Mouse (Mus musculus): Measurements from ENCODE around the gene Sgpp2. TPM values are rescaled to one million over a fixed set of nuclear protein-coding genes. Genes with fewer than 3 reads are reported as not detected.

Sgpp2 gene
- polyA plus RNA-seq, 2 experiments, result 0.04 to 0.06 TPM

DNA sequence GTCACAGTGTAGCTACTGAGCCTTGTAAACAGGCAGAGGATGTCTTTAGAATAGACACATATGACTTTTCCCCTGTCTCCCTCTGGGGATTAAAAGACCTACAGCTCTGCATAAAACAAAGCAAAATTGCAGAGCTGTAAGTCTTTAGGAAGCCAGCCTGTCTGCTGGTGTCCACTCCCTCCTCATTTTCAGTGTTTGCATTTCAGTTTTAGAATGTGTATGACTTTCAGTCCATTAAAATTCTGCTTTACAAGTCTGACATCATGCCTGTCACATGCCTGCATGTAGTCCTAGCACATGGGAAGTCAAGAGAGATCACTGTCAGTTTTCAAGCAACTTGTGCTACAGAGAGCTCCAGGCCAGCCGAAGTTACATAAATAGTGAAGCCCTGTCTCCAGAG is 47.7 kb downstream of the Sgpp2 start:
- WGBS (ENCODE audit: insufficient replicate concordance), result 55% methylated on average over 1 of the region's 1 CpGs
- DNase-seq (ENCODE audit: low read depth in 3 of 3, low spot score in 3 of 3) (no peak), ATAC-seq (ENCODE audit: insufficient read depth) (no peak)

DNA sequence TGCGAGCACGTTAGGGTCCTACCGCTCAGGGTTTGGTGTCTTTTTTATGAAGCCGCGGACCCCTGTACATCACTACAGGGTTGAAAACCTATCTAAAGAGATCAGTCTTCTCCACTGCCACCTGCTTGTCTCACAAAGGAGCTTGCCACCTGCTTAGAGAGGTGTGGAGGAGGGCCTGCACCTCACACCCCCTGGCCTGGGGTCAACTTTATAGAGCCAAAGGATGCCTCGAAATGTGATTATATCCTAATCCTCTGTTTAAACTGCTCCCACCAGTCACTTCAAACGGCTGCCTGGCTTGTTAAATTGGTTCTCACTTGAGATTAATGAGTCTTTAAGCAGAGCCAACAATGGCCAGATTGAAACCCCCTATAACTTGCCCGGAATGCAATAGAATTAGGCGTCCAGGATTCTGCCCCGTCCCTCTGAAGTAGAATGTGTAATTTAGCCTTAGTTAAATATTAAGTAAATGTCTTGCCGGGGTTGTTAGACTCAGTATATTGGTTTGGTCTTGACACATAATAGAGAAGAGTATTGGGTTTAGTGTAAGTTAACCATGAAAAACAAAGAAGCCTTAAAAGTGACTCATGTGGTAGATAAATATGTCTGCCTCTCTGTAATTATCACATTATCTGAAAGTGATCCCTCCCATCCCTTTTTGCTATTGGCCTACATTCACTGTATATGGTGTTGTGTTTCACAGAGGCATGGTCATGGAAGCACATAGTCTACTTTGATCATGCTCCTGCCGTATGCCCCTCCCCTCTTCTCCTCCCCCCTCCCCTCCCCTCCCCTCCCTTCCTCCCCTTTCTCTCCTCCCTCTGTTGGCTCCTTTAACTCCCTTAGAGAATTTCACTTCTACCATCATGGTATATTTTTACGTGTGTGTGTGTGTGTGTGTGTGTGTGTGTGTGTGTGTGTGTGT is 54.1 kb downstream of the Sgpp2 start:
- no peak for DNase-seq (ENCODE audit: low read depth in 3 of 3, low spot score in 3 of 3)
- H3K9me3 ChIP-seq (ENCODE audit: control insufficient read depth, low read length), result no peaks in the 10 kb centered on the region
- WGBS (ENCODE audit: insufficient replicate concordance), result 58% methylated on average over 13 of the region's 13 CpGs
- no peaks in the 10 kb centered on the region for H3K36me3 ChIP-seq (replicated peaks; ENCODE audit: control insufficient read depth, insufficient read depth, low read depth)
- no peak for ATAC-seq (ENCODE audit: insufficient read depth)
- H3K4me2 ChIP-seq (ENCODE audit: low read depth), result no peak overlapping the region
- no peak overlapping the region for H3K9ac ChIP-seq (replicated peaks)
- H3K4me1 ChIP-seq (replicated peaks; ENCODE audit: control insufficient read depth in 2 of 2, insufficient read depth in 2 of 2, low read length in 1 of 2), result no peaks in the 10 kb centered on the region
- no peak overlapping the region for H3K4me3 ChIP-seq (ENCODE audit: insufficient read depth in 1 of 2, low read depth in 2 of 2, low read length in 2 of 2)
- H3K27ac ChIP-seq, result no peak overlapping the region
- TF ChIP-seq EP300 (IDR thresholded peaks at IDR 0.05; ENCODE audit: low read depth) (no peak), CTCF (IDR thresholded peaks at IDR 0.05; ENCODE audit: low read depth) (no peak)
- no peaks in the 10 kb centered on the region for H3K27me3 ChIP-seq (ENCODE audit: control insufficient read depth, insufficient read depth, low read length)

More for the DNA sequence above, 47.7 kb downstream of the Sgpp2 start:
- Histone ChIP-seq H3K4me2 (ENCODE audit: low read depth) (no peak overlapping the region), H3K4me1 (replicated peaks; ENCODE audit: control insufficient read depth in 2 of 2, insufficient read depth in 2 of 2, low read length in 1 of 2) (no peaks in the 10 kb centered on the region), H3K36me3 (replicated peaks; ENCODE audit: control insufficient read depth, insufficient read depth, low read depth) (no peaks in the 10 kb centered on the region), H3K27me3 (ENCODE audit: control insufficient read depth, insufficient read depth, low read length) (no peaks in the 10 kb centered on the region), H3K27ac (no peak overlapping the region), H3K9me3 (ENCODE audit: control insufficient read depth, low read length) (no peaks in the 10 kb centered on the region), H3K9ac (replicated peaks) (no peak overlapping the region), H3K4me3 (ENCODE audit: insufficient read depth in 1 of 2, low read depth in 2 of 2, low read length in 2 of 2) (no peak overlapping the region)
- TF ChIP-seq EP300 (IDR thresholded peaks at IDR 0.05; ENCODE audit: low read depth), result no peak
- no peak for TF ChIP-seq CTCF (IDR thresholded peaks at IDR 0.05; ENCODE audit: low read depth)

DNA sequence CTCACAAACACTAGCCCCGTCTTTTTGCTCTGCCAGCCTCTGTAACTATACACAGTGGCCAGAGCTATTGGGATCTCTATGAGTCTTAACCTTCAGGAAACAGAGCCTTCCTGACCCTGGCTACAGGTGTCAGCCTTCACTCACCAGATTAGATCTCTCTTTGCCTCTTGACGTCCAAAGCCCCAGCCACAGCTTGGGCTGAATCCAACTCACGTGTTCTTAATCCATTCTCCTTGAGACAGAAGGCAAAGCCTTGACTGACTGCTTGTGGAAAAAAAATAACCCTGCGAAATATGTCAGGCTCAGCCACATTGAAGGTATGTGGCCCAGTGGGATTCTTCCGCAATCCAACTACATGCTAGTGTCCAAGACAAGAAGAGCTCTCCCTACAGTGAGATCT is 57.7 kb downstream of the Sgpp2 start:
- no peaks in the 10 kb centered on the region for H3K9me3 ChIP-seq (ENCODE audit: control insufficient read depth, low read length)
- no peak overlapping the region for H3K4me2 ChIP-seq (ENCODE audit: low read depth)

DNA sequence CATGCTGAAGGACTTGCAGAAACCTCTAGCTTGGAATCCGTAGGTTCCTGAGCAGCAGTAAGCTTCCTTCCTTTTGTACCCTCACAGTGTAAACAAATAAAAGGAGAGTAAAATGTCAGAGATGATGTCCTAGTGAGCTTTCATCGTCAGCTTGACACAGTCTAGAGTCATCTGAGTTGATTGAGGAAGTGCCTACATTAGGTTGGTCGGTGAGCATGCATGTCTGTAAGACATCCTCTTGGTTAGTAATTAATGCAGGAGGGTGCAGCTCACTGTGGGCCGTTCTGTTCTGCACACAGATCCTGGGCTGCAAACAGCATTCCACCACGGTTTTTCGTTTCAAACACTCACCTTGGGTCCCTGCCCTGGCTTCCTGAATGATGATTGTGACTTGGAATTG is 60.0 kb downstream of the Sgpp2 start:
- no peak for ATAC-seq (ENCODE audit: insufficient read depth)

More for the DNA sequence above, 57.7 kb downstream of the Sgpp2 start:
- DNase-seq (ENCODE audit: low read depth in 3 of 3, low spot score in 3 of 3) (no peak), ATAC-seq (ENCODE audit: insufficient read depth) (no peak)
- H3K9ac ChIP-seq (replicated peaks), result no peak overlapping the region
- no peaks in the 10 kb centered on the region for H3K36me3 ChIP-seq (replicated peaks; ENCODE audit: control insufficient read depth, insufficient read depth, low read depth)
- TF ChIP-seq EP300 (IDR thresholded peaks at IDR 0.05; ENCODE audit: low read depth) (no peak), CTCF (IDR thresholded peaks at IDR 0.05; ENCODE audit: low read depth) (no peak)
- H3K4me1 ChIP-seq (replicated peaks; ENCODE audit: control insufficient read depth in 2 of 2, insufficient read depth in 2 of 2, low read length in 1 of 2), result no peaks in the 10 kb centered on the region
- H3K27ac ChIP-seq, result no peak overlapping the region
- no peaks in the 10 kb centered on the region for H3K27me3 ChIP-seq (ENCODE audit: control insufficient read depth, insufficient read depth, low read length)
- H3K4me3 ChIP-seq (ENCODE audit: insufficient read depth in 1 of 2, low read depth in 2 of 2, low read length in 2 of 2), result no peak overlapping the region
- 49% methylated on average over 5 of the region's 5 CpGs for WGBS (ENCODE audit: insufficient replicate concordance)

DNA sequence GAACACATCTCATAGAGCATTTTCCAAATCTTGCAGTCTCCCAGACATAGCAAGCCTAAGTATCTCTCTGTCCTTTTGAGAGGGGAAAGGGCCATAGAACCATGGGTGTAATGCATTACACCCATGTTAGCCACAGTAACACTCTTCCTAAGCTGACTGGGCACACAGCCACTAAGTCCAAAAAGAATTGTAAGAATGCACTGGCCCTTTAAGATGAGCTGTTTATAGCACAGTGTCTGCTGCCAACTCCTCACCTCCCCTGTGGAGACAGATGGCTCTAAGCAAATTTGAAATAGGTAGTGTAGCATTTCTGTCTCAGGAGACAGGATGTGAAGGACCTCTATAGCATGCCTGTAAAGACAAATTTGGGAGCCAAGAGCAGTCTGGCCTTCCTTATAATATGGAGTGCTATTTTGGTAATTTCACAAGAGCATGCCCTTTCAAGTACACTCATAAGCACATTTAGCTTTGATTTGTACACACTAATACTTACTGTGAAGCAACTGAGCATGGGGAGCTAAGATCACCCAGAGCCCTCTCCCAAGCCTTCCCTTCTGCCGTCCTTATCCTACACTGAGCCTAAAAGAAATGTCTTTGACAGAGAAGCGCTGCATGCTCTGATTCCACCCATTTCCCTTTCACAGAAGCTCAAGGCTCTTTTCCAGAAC is 61.6 kb downstream of the Sgpp2 start:
- WGBS (ENCODE audit: insufficient replicate concordance), result 64% methylated on average over 2 of the region's 2 CpGs
- Histone ChIP-seq H3K27me3 (ENCODE audit: control insufficient read depth, insufficient read depth, low read length) (no peaks in the 10 kb centered on the region), H3K4me3 (ENCODE audit: insufficient read depth in 1 of 2, low read depth in 2 of 2, low read length in 2 of 2) (no peak overlapping the region), H3K27ac (no peak overlapping the region), H3K36me3 (replicated peaks; ENCODE audit: control insufficient read depth, insufficient read depth, low read depth) (no peaks in the 10 kb centered on the region), H3K4me1 (replicated peaks; ENCODE audit: control insufficient read depth in 2 of 2, insufficient read depth in 2 of 2, low read length in 1 of 2) (no peaks in the 10 kb centered on the region), H3K9ac (replicated peaks) (no peak overlapping the region), H3K9me3 (ENCODE audit: control insufficient read depth, low read length) (no peaks in the 10 kb centered on the region), H3K4me2 (ENCODE audit: low read depth) (no peak overlapping the region)
- DNase-seq (ENCODE audit: low read depth in 3 of 3, low spot score in 3 of 3), result no peak
- TF ChIP-seq EP300 (IDR thresholded peaks at IDR 0.05; ENCODE audit: low read depth), result no peak
- no peak for TF ChIP-seq CTCF (IDR thresholded peaks at IDR 0.05; ENCODE audit: low read depth)
- no peak for ATAC-seq (ENCODE audit: insufficient read depth)

More for the DNA sequence above, 60.0 kb downstream of the Sgpp2 start:
- no peaks in the 10 kb centered on the region for H3K9me3 ChIP-seq (ENCODE audit: control insufficient read depth, low read length)
- no peak for DNase-seq (ENCODE audit: low read depth in 3 of 3, low spot score in 3 of 3)
- no peak overlapping the region for H3K27ac ChIP-seq
- TF ChIP-seq EP300 (IDR thresholded peaks at IDR 0.05; ENCODE audit: low read depth) (no peak), CTCF (IDR thresholded peaks at IDR 0.05; ENCODE audit: low read depth) (no peak)
- 22% methylated on average over 6 of the region's 6 CpGs for WGBS (ENCODE audit: insufficient replicate concordance)
- no peaks in the 10 kb centered on the region for H3K36me3 ChIP-seq (replicated peaks; ENCODE audit: control insufficient read depth, insufficient read depth, low read depth)
- no peaks in the 10 kb centered on the region for H3K4me1 ChIP-seq (replicated peaks; ENCODE audit: control insufficient read depth in 2 of 2, insufficient read depth in 2 of 2, low read length in 1 of 2)
- H3K4me2 ChIP-seq (ENCODE audit: low read depth), result no peak overlapping the region
- H3K27me3 ChIP-seq (ENCODE audit: control insufficient read depth, insufficient read depth, low read length), result no peaks in the 10 kb centered on the region
- no peak overlapping the region for H3K4me3 ChIP-seq (ENCODE audit: insufficient read depth in 1 of 2, low read depth in 2 of 2, low read length in 2 of 2)
- H3K9ac ChIP-seq (replicated peaks), result no peak overlapping the region
